Mouse (Mus musculus) forebrain, embryonic 12.5 days (tissue): ENCODE results near the gene Zbtb1. TPM values are rescaled to one million over a fixed set of nuclear protein-coding genes. Genes with fewer than 3 reads are reported as not detected.

Experiments used
- ATAC-seq: fragments of 200-750 bp; cut with Nextera tagmentation; 2 replicates; pipeline ENCODE4 v1.8.0; 2017; ENCODE audit warnings: moderate TSS enrichment; ENCODE audit not compliant: low FRiP score
- H3K27ac ChIP-seq: fragments of 300-500 bp; sonication (generic); 2 replicates; pipeline ENCODE4 v1.5.1; 2016; ENCODE audit warnings: mild to moderate bottlenecking
- H3K27me3 ChIP-seq: fragments of 300-500 bp; sonication (generic); 2 replicates; pipeline ENCODE4 v1.6.1; 2016; ENCODE audit warnings: mild to moderate bottlenecking
- H3K36me3 ChIP-seq: fragments of 300-500 bp; sonication (generic); replicated peaks from 2 replicates; pipeline ENCODE4 v1.6.1; 2016; ENCODE audit warnings: mild to moderate bottlenecking
- H3K4me1 ChIP-seq: fragments of 300-500 bp; sonication (generic); 2 replicates; pipeline ENCODE4 v1.6.1; 2016
- H3K4me2 ChIP-seq: fragments of 300-500 bp; sonication (generic); 2 replicates; pipeline ENCODE4 v1.6.1; 2016; ENCODE audit warnings: mild to moderate bottlenecking, moderate library complexity
- H3K4me3 ChIP-seq: fragments of 300-500 bp; sonication (generic); replicated peaks from 2 replicates; pipeline ENCODE4 v1.5.1; 2016; ENCODE audit warnings: mild to moderate bottlenecking
- H3K9ac ChIP-seq: fragments of 300-500 bp; sonication (generic); 2 replicates; pipeline ENCODE4 v1.6.1; 2016; ENCODE audit warnings: mild to moderate bottlenecking
- H3K9me3 ChIP-seq: fragments of 300-500 bp; sonication (generic); 2 replicates; pipeline ENCODE4 v1.6.1; 2016
- WGBS: fragments of 180-500 bp; shearing (Covaris S2); methylation state at CpG from one replicate; pipeline ENCODE4 v1.1.7; 2016; 5-methylcytosine and 5-hydroxymethylcytosine counted together
- polyA plus RNA-seq: library from polyadenylated mRNA; unstranded; fragments of >200 nt; fragmentation: Nextera tagmentation; extraction: Ambion mirVana; gene quantifications from 2 replicates; pipeline ENCODE4 v1.2.1, GENCODE M21; 2016

Gene Zbtb1
- polyA plus RNA-seq, 1 experiment from 2014 or later = 8.5 TPM

- Histone ChIP-seq H3K36me3 (no peaks in the 10 kb centered on the region), H3K9me3 (no peaks in the 10 kb centered on the region), H3K27ac (no peak overlapping the region), H3K4me1 (peaks cover 24% of the 10 kb centered on the region), H3K27me3 (no peaks in the 10 kb centered on the region), H3K4me3 (no peak overlapping the region), H3K9ac (no peak overlapping the region; the same call in 1 of the 2 replicates), H3K4me2 (no peak overlapping the region)
- 66% methylated on average over 7 of the region's 7 CpGs for WGBS
- no peak for ATAC-seq
Measured at GRCm38 (mm10) chr12:76372881-76373818, 3.1 kb downstream of the Zbtb1 start.

GRCm38 (mm10) chr12:76373991-76374390 lies 3.9 kb downstream of the Zbtb1 start:
- Histone ChIP-seq H3K27ac (no peak overlapping the region), H3K9me3 (no peaks in the 10 kb centered on the region), H3K4me2 (no peak overlapping the region), H3K4me3 (no peak overlapping the region), H3K4me1 (peaks cover 17% of the 10 kb centered on the region), H3K36me3 (no peaks in the 10 kb centered on the region), H3K27me3 (no peaks in the 10 kb centered on the region), H3K9ac (no peak overlapping the region)
- no peak for ATAC-seq
- 78% methylated on average over 6 of the region's 6 CpGs for WGBS

DNA sequence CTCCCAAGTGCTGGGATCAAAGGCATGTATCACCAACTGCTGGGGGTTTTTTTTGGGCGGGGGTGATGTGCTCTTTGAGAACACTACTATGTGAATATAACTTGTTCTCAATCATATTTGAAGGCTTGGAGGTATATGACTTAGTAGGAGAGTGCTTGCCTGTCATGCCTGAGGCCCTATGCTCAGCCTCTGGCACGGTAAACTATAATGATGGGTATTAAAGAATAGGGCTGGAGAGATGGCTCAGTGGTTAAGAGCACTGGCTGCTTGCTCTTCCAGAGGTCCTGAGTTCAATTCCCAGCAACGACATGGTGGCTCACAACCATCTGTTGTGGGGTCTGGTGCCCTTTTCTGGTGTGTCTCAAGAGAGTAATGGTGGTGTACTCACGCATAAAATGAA lies 4.8 kb downstream of the Zbtb1 start:
- Histone ChIP-seq H3K4me1 (peaks cover 17% of the 10 kb centered on the region), H3K27me3 (no peaks in the 10 kb centered on the region), H3K36me3 (no peaks in the 10 kb centered on the region), H3K4me2 (no peak overlapping the region), H3K4me3 (no peak overlapping the region), H3K27ac (no peak overlapping the region), H3K9ac (no peak overlapping the region), H3K9me3 (no peaks in the 10 kb centered on the region)
- 91% methylated on average over 4 of the region's 4 CpGs for WGBS
- no peak for ATAC-seq

DNA sequence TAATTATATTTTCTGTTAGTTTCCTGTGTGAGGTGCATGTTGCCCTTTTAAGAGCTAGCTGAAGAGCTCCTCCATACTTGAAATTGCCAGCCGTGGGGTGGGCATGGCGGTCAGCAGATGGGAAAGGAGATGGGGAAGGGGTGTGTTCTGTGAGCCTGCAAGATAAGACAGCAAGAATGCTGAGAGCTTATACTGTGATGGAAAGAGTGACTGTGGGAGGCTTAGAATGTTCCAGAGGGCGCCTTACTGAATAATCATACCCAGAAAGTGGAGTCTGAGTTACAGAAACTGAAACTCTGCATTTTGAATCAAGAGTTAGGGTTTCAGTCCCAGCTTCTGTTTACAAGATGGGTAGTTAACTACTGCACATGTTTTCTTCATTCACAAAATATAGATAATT lies 5.4 kb downstream of the Zbtb1 start:
- Histone ChIP-seq H3K4me3 (no peak overlapping the region), H3K4me1 (peaks cover 17% of the 10 kb centered on the region), H3K27ac (no peak overlapping the region), H3K27me3 (no peaks in the 10 kb centered on the region), H3K9ac (no peak overlapping the region), H3K9me3 (no peaks in the 10 kb centered on the region), H3K4me2 (no peak overlapping the region), H3K36me3 (no peaks in the 10 kb centered on the region)
- no peak for ATAC-seq
- 89% methylated on average over 3 of the region's 3 CpGs for WGBS

- Histone ChIP-seq H3K27ac (no peak overlapping the region), H3K27me3 (no peaks in the 10 kb centered on the region), H3K4me1 (peaks cover 15% of the 10 kb centered on the region), H3K4me3 (no peak overlapping the region), H3K4me2 (no peak overlapping the region), H3K9ac (no peak overlapping the region), H3K9me3 (no peaks in the 10 kb centered on the region), H3K36me3 (no peaks in the 10 kb centered on the region; the same call in 1 of the 2 replicates)
- no peak for ATAC-seq
- 27% methylated on average over 7 of the region's 7 CpGs for WGBS
Measured at GRCm38 (mm10) chr12:76376649-76377048, 6.6 kb downstream of the Zbtb1 start.

DNA sequence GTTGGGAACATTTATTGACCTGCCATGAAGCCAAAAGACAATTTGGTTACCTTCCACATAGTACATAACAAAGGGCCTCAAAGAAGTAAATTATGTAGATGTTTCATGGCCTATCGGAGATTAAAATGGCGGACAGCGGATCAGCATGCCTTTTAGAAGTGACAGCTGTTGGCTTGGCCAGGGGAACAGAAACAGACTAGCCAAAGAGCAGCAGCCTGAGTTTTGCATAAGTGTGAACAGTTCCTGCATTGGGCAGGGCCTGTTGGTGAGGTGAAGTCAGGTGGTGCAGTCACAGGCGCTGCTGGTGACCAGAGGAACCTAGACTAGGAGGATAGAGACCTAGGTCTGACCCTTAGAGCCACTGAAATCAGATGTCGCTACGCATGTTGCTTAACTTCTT lies 7.0 kb downstream of the Zbtb1 start:
- no peak for ATAC-seq
- Histone ChIP-seq H3K4me2 (no peak overlapping the region), H3K4me3 (no peak overlapping the region), H3K9ac (no peak overlapping the region), H3K9me3 (no peaks in the 10 kb centered on the region), H3K27ac (no peak overlapping the region), H3K4me1 (peaks cover 11% of the 10 kb centered on the region), H3K27me3 (no peaks in the 10 kb centered on the region), H3K36me3 (no peaks in the 10 kb centered on the region; the same call in 1 of the 2 replicates)
- WGBS = 90% methylated on average over 6 of the region's 6 CpGs

DNA sequence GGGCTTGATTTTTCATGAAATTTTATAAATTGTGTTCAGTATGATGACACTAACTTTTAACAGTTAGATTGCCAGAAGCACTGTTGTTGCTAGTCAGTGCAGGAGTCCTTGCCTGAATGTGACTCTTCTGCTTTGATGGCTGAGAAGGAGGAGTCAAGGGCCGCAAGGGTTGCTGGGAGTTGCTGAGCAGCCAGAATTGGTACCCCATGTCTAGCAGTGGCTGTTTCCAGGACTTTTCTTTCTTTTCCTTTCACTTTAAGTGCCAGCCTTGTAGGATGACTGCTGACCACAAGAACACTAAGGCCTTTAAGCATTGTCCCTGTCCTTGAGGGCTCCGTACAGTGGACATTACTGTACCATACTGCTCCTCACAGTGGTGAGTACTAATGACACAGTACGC lies 7.7 kb downstream of the Zbtb1 start:
- no peak overlapping the region for H3K4me3 ChIP-seq
- H3K27ac ChIP-seq = no peak overlapping the region
- no peaks in the 10 kb centered on the region for H3K27me3 ChIP-seq
- no peaks in the 10 kb centered on the region; the same call in 1 of the 2 replicates for H3K36me3 ChIP-seq
- ATAC-seq = no peak
- H3K9ac ChIP-seq = no peak overlapping the region
- H3K9me3 ChIP-seq = no peaks in the 10 kb centered on the region
- H3K4me1 ChIP-seq = peaks cover 4% of the 10 kb centered on the region
- 93% methylated on average over 3 of the region's 3 CpGs for WGBS
- H3K4me2 ChIP-seq = no peak overlapping the region

GRCm38 (mm10) chr12:76378556-76378955 lies 8.5 kb downstream of the Zbtb1 start:
- Histone ChIP-seq H3K9me3 (no peaks in the 10 kb centered on the region), H3K9ac (no peak overlapping the region)
- WGBS = 94% methylated on average over 5 of the region's 5 CpGs

DNA sequence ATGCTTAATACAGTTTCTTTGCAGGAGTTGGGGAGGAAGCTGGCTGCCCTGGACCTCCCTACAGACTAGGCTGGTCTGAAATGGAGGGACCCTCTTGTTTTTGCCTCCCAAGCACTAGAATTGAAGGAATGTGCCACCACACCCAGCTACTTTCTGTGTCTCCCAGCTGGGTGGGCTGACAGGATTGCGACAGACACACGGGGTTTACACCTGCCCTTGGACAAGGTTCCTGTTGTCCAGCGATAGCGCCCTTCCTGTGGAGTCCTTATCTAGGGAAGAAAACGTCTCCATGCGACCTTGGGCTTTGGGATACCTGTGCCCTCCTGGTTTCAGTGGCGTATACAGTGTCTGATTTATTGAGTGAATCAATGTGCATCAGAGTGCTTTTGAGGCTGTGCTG lies 10.1 kb downstream of the Zbtb1 start:
- Histone ChIP-seq H3K4me1 (no peaks in the 10 kb centered on the region), H3K27ac (no peak overlapping the region), H3K4me3 (no peak overlapping the region), H3K9ac (no peak overlapping the region), H3K36me3 (peaks cover 1% of the 10 kb centered on the region), H3K27me3 (no peaks in the 10 kb centered on the region), H3K4me2 (no peak overlapping the region), H3K9me3 (no peaks in the 10 kb centered on the region)
- 92% methylated on average over 7 of the region's 7 CpGs for WGBS
- no peak for ATAC-seq

More at GRCm38 (mm10) chr12:76378556-76378955, 8.5 kb downstream of the Zbtb1 start:
- no peaks in the 10 kb centered on the region for H3K4me1 ChIP-seq
- no peaks in the 10 kb centered on the region; the same call in 1 of the 2 replicates for H3K36me3 ChIP-seq
- no peak overlapping the region for H3K4me2 ChIP-seq
- ATAC-seq = no peak
- H3K27me3 ChIP-seq = no peaks in the 10 kb centered on the region
- no peak overlapping the region for H3K27ac ChIP-seq
- H3K4me3 ChIP-seq = no peak overlapping the region

DNA sequence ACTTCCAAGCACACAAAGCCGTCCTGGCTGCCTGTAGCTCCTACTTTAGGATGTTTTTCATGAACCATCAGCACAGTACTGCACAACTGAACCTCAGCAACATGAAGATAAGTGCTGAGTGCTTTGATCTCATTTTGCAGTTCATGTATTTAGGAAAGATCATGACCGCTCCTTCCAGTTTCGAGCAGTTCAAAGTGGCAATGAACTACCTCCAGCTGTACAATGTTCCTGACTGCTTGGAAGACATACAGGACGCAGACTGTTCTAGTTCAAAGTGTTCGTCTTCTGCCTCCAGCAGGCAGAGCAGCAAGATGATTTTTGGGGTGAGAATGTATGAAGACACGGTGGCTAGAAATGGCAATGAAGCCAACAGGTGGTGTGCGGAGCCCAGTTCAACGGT lies 15.3 kb downstream of the Zbtb1 start:
- 96% methylated on average over 8 of the region's 8 CpGs for WGBS
- H3K36me3 ChIP-seq = peaks cover 31% of the 10 kb centered on the region
- no peak overlapping the region for H3K9ac ChIP-seq
- H3K27me3 ChIP-seq = no peaks in the 10 kb centered on the region
- H3K4me1 ChIP-seq = no peaks in the 10 kb centered on the region
- ATAC-seq = no peak
- no peaks in the 10 kb centered on the region for H3K9me3 ChIP-seq
- H3K4me3 ChIP-seq = no peak overlapping the region
- no peak overlapping the region for H3K27ac ChIP-seq
- no peak overlapping the region for H3K4me2 ChIP-seq

DNA sequence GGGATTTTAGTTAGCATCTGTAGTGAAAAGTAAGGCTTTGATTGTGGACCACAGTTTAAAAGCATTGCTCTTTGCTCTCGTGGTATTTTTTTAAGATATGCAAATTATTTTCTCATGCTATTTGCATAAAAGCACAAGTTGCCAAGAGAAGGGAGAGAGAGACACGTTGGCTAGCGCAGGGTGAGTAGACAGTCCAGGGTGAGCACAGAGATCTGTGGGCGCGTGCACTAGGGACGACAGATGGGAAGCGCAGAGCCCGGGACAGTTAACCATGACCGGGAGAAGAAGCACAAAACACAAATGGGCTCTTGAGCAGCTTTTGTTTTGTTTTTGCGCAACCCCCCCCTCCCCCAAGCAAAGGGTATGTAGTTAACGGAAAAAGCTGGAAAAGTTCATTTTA lies 18.7 kb downstream of the Zbtb1 start:
- H3K9me3 ChIP-seq = no peaks in the 10 kb centered on the region
- H3K27me3 ChIP-seq = no peaks in the 10 kb centered on the region
- H3K4me1 ChIP-seq = no peaks in the 10 kb centered on the region
- no peak overlapping the region for H3K27ac ChIP-seq
- H3K4me3 ChIP-seq = no peak overlapping the region
- WGBS = 84% methylated on average over 11 of the region's 11 CpGs
- H3K36me3 ChIP-seq = peaks cover 31% of the 10 kb centered on the region
- H3K9ac ChIP-seq = no peak overlapping the region
- ATAC-seq = no peak
- H3K4me2 ChIP-seq = no peak overlapping the region

DNA sequence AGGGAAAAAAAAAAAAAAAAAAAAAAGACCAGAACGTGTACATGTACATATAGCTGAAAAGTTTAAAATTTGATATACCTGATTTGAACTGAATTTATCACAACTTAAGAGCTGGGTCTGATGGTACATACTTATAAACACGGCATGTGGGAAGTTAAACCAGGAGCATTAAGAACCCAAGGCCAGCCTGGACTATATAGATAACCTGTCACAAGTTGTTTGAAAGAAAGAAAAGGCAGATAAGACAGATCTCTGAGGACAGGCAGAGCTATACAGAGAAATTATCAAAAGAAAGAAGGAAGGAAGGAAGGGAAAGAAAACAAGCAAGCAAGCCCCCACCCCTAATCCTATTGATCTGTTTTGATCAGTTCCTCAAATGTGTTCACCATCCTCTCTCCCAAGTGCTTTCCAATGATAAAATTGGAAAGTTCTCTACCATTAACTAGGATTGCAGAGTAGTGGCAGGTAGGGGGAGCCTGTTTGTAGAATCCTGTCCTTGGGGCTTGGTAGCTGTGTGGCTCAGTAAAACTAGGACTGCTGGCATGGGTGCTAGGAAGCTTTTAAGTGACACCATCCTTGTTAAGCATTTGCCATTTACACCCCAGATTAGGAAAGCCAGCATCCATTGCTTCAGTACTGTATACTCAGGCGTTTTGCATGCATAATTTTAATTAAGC lies 21.7 kb downstream of the Zbtb1 start:
- WGBS = 78% methylated on average over 3 of the region's 3 CpGs
- no peak for ATAC-seq
- Histone ChIP-seq H3K4me3 (no peak overlapping the region), H3K4me1 (no peaks in the 10 kb centered on the region), H3K27me3 (no peaks in the 10 kb centered on the region), H3K36me3 (peaks cover 14% of the 10 kb centered on the region; the same call in 1 of the 2 replicates), H3K27ac (no peak overlapping the region), H3K9me3 (no peaks in the 10 kb centered on the region), H3K9ac (no peak overlapping the region), H3K4me2 (no peak overlapping the region)
